ENCODE assay signal across 20 mouse cellular contexts in genomic region chr13:69644427-69645166, GRCm38 (mm10). TPM values are rescaled to one million over a fixed set of nuclear protein-coding genes. Genes with fewer than 3 reads are reported as not detected.
DNase-seq lines count a peak whose midpoint lies in the region; ATAC-seq and TF ChIP-seq lines count a peak whose summit lies in the region.
"Had no signal": no experiment of that assay in that cellular context is flagged by ENCODE, and none has a peak within 500 bp of the region (broad histone marks: within the 10 kb centered on the region; RNA-seq: fewer than 3 reads in every experiment).

No protein-coding gene starts in this region.

- ATAC-seq in frontal cortex, adult (ENCODE audit: low TSS enrichment) = peak; percentile 61; the same call in 1 of the 2 replicates
- 0 out of 2 replicates have a peak, but pooled peaks have one; percentile 18 for ATAC-seq in common myeloid progenitor, adult 5-6 weeks (replicated peaks; ENCODE audit: low read depth, poor library complexity, severe bottlenecking)
- ATAC-seq: CD4-positive, CD25-positive, alpha-beta regulatory T cell, adult 4 months had no signal

- H3K27ac ChIP-seq in left cerebral cortex, adult 2 months = no peak overlapping the region
- H3K27ac ChIP-seq: embryonic facial prominence, embryonic 13.5 days; hindbrain, embryonic 15.5 days; kidney, postnatal 0 days; limb, embryonic 15.5 days had no signal

- 42% methylated on average over 13 of the region's 13 CpGs for WGBS in large intestine, adult 2 months

- no peak for TF ChIP-seq CTCF in left cerebral cortex, adult 2 months (IDR thresholded peaks at IDR 0.05)

- H3K4me3 ChIP-seq in left cerebral cortex, adult 2 months = no peak overlapping the region
- H3K4me3 ChIP-seq: embryonic facial prominence, embryonic 13.5 days; heart, embryonic 12.5 days; hindbrain, embryonic 15.5 days; limb, embryonic 15.5 days; megakaryocyte, embryonic 14.5 days had no signal

- DNase-seq in frontal cortex, postnatal 10 days (ENCODE audit: low spot score in 2 of 2) = no peak
- peak; percentile 12 to 35 for DNase-seq in left cerebral cortex, adult 18-20 months (ENCODE audit: low spot score in 2 of 2)
- DNase-seq in left cerebral cortex, adult 2 months (ENCODE audit: extremely low spot score in 1 of 2, low spot score in 2 of 2) = no peak
- DNase-seq in large intestine, adult 2 months (ENCODE audit: low read depth, low spot score) = peak; percentile 32
- DNase-seq in embryo, embryonic 9.5 days (ENCODE audit: extremely low spot score) = no peak
- no peak for DNase-seq in gastrocnemius, adult 18-20 months (ENCODE audit: low spot score)
- DNase-seq: adrenal gland, adult 2 months; cerebellum, adult 18-20 months; cerebellum, postnatal 36 days; gastrocnemius, postnatal 14 days; spleen, adult 18-20 months had no signal

- intact Hi-C loops in left cerebral cortex, adult 2 months (cut with DNase I) = no loop called here

RNA-seq across cellular contexts. Expression of gene Srd5a1, which starts 33.4 kb away (rescaled TPM):
- 1 to 10 TPM; 7.0 to 7.3 TPM for total RNA-seq in left cerebral cortex, adult 18-20 months (2021)
- 1 to 10 TPM; 6.9 to 8.5 TPM for total RNA-seq in left cerebral cortex, adult 2 months (2021)
- total RNA-seq in common myeloid progenitor, adult 5-6 weeks (2017) = 2.4 and 5.2 TPM in 2 replicates
- 9.3 and 14.5 TPM in 2 replicates for polyA plus RNA-seq in large intestine, adult 2 months (2012; rRNA removed)
- under 1 TPM in 1 of 2 experiments, not detected in 1; 0.28 TPM for total RNA-seq in gastrocnemius, adult 18-20 months (2021)

Comparison
In these comparisons a context has a peak if more than half of its experiments do, and no peak if none do; other contexts are left out.
1. DNase-seq: peak in left cerebral cortex, adult 18-20 months (2 of 2) and large intestine, adult 2 months (single experiment); none in frontal cortex, postnatal 10 days (0 of 2), left cerebral cortex, adult 2 months (0 of 2), embryo, embryonic 9.5 days (single experiment) and gastrocnemius, adult 18-20 months (single experiment).